Mouse (Mus musculus): ENCODE measurements around the gene Dhrs13. TPM values are rescaled to one million over a fixed set of nuclear protein-coding genes. Genes with fewer than 3 reads are reported as not detected.
A peak's percentile ranks its signal among the peaks of the same experiment; 100 is the strongest.

The Dhrs13 gene
- polyA plus RNA-seq, 1 experiment from 2014 or later = 15.2 TPM

DNA sequence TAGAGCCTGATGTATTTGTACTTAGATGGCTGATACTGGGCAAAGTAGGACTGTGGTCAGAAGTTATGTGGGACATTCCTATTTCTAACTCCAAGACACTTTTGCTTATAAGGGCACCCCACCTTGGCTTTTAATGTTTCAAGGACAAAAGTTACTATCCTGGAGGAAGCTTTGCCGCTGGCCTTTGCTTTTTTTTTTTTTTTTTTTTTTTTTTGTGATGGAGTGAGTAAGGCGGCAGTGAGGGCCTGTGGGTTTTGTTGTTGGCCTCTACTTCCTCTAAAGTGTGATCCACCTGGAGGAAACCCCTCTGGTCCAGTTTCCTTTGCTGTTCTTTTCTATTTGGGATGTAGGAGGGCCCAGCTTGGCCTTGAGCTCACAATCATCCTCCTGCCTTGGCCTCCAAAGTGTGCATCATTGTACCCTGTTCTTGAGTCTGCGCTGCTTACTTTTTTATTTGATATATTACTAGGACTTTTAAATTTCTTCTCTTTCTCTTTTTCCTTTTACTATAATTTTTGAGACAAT, 46.5 kb upstream of the Dhrs13 start:
- H3K4me3 ChIP-seq (replicated peaks; ENCODE audit: low read depth, low read length) = peak overlapping the region; percentile 89; the same call in 1 of the 2 replicates
- DNase-seq (ENCODE audit: low spot score) = peak; percentile 15
- H3K4me1 ChIP-seq (replicated peaks; ENCODE audit: insufficient read depth, low read length) = no peaks in the 10 kb centered on the region
- TF ChIP-seq CTCF (IDR thresholded peaks at IDR 0.05; ENCODE audit: low read depth) = no peak
- H3K4me2 ChIP-seq (ENCODE audit: low read length) = peak overlapping the region; percentile 85
- no peaks in the 10 kb centered on the region for H3K9me3 ChIP-seq (replicated peaks; ENCODE audit: low read length)
- no peak overlapping the region for H3K27ac ChIP-seq
- WGBS = 69% methylated on average over 3 of the region's 3 CpGs
- H3K9ac ChIP-seq (ENCODE audit: low read depth, low read length) = no peak overlapping the region
- H3K36me3 ChIP-seq (ENCODE audit: insufficient read depth, low read length) = peaks cover 18% of the 10 kb centered on the region; the same call in 1 of the 2 replicates
- ATAC-seq (replicated peaks; ENCODE audit: low FRiP score, low read depth) = no peak
- no peaks in the 10 kb centered on the region for H3K27me3 ChIP-seq (ENCODE audit: insufficient read depth, low read length)

- H3K4me3 ChIP-seq (replicated peaks; ENCODE audit: low read depth, low read length) = no peak overlapping the region
- peaks cover 22% of the 10 kb centered on the region for H3K36me3 ChIP-seq (ENCODE audit: insufficient read depth, low read length)
- H3K9me3 ChIP-seq (replicated peaks; ENCODE audit: low read length) = no peaks in the 10 kb centered on the region
- no peak overlapping the region for H3K27ac ChIP-seq
- ATAC-seq (replicated peaks; ENCODE audit: low FRiP score, low read depth) = no peak
- no peaks in the 10 kb centered on the region for H3K4me1 ChIP-seq (replicated peaks; ENCODE audit: insufficient read depth, low read length)
- H3K4me2 ChIP-seq (ENCODE audit: low read length) = no peak overlapping the region
- no peak overlapping the region for H3K9ac ChIP-seq (ENCODE audit: low read depth, low read length)
- TF ChIP-seq CTCF (IDR thresholded peaks at IDR 0.05; ENCODE audit: low read depth) = no peak
- H3K27me3 ChIP-seq (ENCODE audit: insufficient read depth, low read length) = no peaks in the 10 kb centered on the region
- WGBS = 87% methylated on average over 13 of the region's 13 CpGs
- no peak for DNase-seq (ENCODE audit: low spot score)
Observed at GRCm38 (mm10) chr11:77989071-77989690, 42.9 kb upstream of the Dhrs13 start.

GRCm38 (mm10) chr11:77995556-77995955, 36.5 kb upstream of the Dhrs13 start:
- no peaks in the 10 kb centered on the region for H3K9me3 ChIP-seq (replicated peaks; ENCODE audit: low read length)
- DNase-seq (ENCODE audit: low spot score) (no peak), ATAC-seq (replicated peaks; ENCODE audit: low FRiP score, low read depth) (no peak)
- H3K27ac ChIP-seq = no peak overlapping the region
- H3K4me1 ChIP-seq (replicated peaks; ENCODE audit: insufficient read depth, low read length) = no peaks in the 10 kb centered on the region
- H3K9ac ChIP-seq (ENCODE audit: low read depth, low read length) = no peak overlapping the region
- H3K4me2 ChIP-seq (ENCODE audit: low read length) = no peak overlapping the region
- H3K4me3 ChIP-seq (replicated peaks; ENCODE audit: low read depth, low read length) = no peak overlapping the region
- TF ChIP-seq CTCF (IDR thresholded peaks at IDR 0.05; ENCODE audit: low read depth) = no peak
- no peaks in the 10 kb centered on the region for H3K27me3 ChIP-seq (ENCODE audit: insufficient read depth, low read length)
- WGBS = 58% methylated on average over 1 of the region's 1 CpGs
- H3K36me3 ChIP-seq (ENCODE audit: insufficient read depth, low read length) = peaks cover 8% of the 10 kb centered on the region; the same call in 1 of the 2 replicates

DNA sequence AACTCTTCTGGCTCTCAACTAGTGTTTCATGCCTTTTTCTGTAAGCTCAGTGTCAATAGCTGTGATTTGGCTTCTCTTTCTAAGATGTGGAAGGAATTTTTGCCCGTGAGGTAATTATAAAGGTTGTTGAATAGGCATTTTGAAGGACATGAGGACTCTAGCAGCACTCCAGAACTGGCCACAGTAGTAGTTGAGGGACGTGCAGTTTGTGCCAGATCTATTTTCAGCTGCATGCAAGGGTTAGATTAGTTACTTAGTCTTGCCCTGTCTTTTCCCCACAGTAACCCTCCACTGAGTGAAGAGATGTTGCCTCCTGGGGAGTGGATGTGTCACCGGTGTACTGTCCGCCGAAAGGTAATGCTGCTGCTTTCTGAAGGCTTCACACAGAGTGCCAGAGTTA, 25.6 kb upstream of the Dhrs13 start:
- ATAC-seq (replicated peaks; ENCODE audit: low FRiP score, low read depth) (no peak), DNase-seq (ENCODE audit: low spot score) (no peak)
- H3K36me3 ChIP-seq (ENCODE audit: insufficient read depth, low read length) = peaks cover 41% of the 10 kb centered on the region
- no peak for TF ChIP-seq CTCF (IDR thresholded peaks at IDR 0.05; ENCODE audit: low read depth)
- H3K4me1 ChIP-seq (replicated peaks; ENCODE audit: insufficient read depth, low read length) = no peaks in the 10 kb centered on the region
- WGBS = 95% methylated on average over 5 of the region's 5 CpGs
- no peak overlapping the region for H3K27ac ChIP-seq
- H3K9ac ChIP-seq (ENCODE audit: low read depth, low read length) = no peak overlapping the region
- H3K9me3 ChIP-seq (replicated peaks; ENCODE audit: low read length) = no peaks in the 10 kb centered on the region
- H3K27me3 ChIP-seq (ENCODE audit: insufficient read depth, low read length) = no peaks in the 10 kb centered on the region
- no peak overlapping the region for H3K4me3 ChIP-seq (replicated peaks; ENCODE audit: low read depth, low read length)
- H3K4me2 ChIP-seq (ENCODE audit: low read length) = no peak overlapping the region

- peak; percentile 88 for DNase-seq (ENCODE audit: low spot score)
- Histone ChIP-seq H3K4me2 (ENCODE audit: low read length) (no peak overlapping the region), H3K4me1 (replicated peaks; ENCODE audit: insufficient read depth, low read length) (no peaks in the 10 kb centered on the region), H3K36me3 (ENCODE audit: insufficient read depth, low read length) (peaks cover 77% of the 10 kb centered on the region), H3K9ac (ENCODE audit: low read depth, low read length) (no peak overlapping the region), H3K27ac (no peak overlapping the region), H3K4me3 (replicated peaks; ENCODE audit: low read depth, low read length) (no peak overlapping the region), H3K9me3 (replicated peaks; ENCODE audit: low read length) (no peaks in the 10 kb centered on the region), H3K27me3 (ENCODE audit: insufficient read depth, low read length) (no peaks in the 10 kb centered on the region)
- ATAC-seq (replicated peaks; ENCODE audit: low FRiP score, low read depth) = peak; percentile 73; the same call in 1 of the 2 replicates
- peak; percentile 96 for TF ChIP-seq CTCF (IDR thresholded peaks at IDR 0.05; ENCODE audit: low read depth)
- WGBS = 22% methylated on average over 4 of the region's 4 CpGs
Observed at GRCm38 (mm10) chr11:78019676-78020075, 12.4 kb upstream of the Dhrs13 start.

DNA sequence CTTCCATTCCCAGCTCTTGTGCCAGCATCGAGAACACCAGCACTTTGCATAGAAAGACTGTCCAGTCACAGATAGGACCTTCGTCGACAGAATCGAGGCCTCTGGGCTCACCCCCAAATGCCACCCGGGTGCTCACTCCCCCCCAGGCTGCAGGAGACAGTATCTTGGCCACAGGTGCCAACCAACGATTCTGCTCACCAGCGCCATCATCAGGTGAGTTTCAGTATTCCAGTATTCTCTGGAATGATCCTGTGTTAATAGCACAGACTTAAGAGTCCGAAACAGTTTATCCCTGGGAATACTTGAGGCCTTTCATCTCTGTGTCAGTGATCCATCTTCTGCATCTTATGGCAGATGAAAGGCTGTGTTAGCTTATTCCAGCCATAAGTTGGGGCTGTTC, 8.5 kb upstream of the Dhrs13 start:
- Histone ChIP-seq H3K27me3 (ENCODE audit: insufficient read depth, low read length) (no peaks in the 10 kb centered on the region), H3K4me3 (replicated peaks; ENCODE audit: low read depth, low read length) (no peak overlapping the region), H3K27ac (no peak overlapping the region), H3K4me1 (replicated peaks; ENCODE audit: insufficient read depth, low read length) (no peaks in the 10 kb centered on the region), H3K4me2 (ENCODE audit: low read length) (no peak overlapping the region), H3K9me3 (replicated peaks; ENCODE audit: low read length) (no peaks in the 10 kb centered on the region), H3K36me3 (ENCODE audit: insufficient read depth, low read length) (peaks cover 73% of the 10 kb centered on the region), H3K9ac (ENCODE audit: low read depth, low read length) (no peak overlapping the region)
- peak; percentile 45; the same call in 1 of the 2 replicates for TF ChIP-seq CTCF (IDR thresholded peaks at IDR 0.05; ENCODE audit: low read depth)
- no peak for ATAC-seq (replicated peaks; ENCODE audit: low FRiP score, low read depth)
- WGBS = 87% methylated on average over 8 of the region's 8 CpGs
- no peak for DNase-seq (ENCODE audit: low spot score)

Measured in kidney, postnatal 0 days (tissue).